Mouse (Mus musculus) ES-E14 (cell line): ENCODE results near the gene Pnrc1.

Experiments
- CHD2 ChIP-seq: IDR thresholded peaks from 2 replicates; pipeline ENCODE4 v1.6.1; 2014; ENCODE audit warnings: mild to moderate bottlenecking, low read depth, low read length, inconsistent platforms
- HCFC1 ChIP-seq: IDR thresholded peaks from 2 replicates; pipeline ENCODE4 v1.6.1; 2012; ENCODE audit warnings: low read length, inconsistent platforms, borderline replicate concordance; ENCODE audit not compliant: insufficient read depth
- MAFK ChIP-seq: IDR thresholded peaks from 2 replicates; pipeline ENCODE4 v1.6.1; 2014; ENCODE audit warnings: mild to moderate bottlenecking, low read depth, low read length, inconsistent platforms; ENCODE audit not compliant: insufficient read depth

DNA sequence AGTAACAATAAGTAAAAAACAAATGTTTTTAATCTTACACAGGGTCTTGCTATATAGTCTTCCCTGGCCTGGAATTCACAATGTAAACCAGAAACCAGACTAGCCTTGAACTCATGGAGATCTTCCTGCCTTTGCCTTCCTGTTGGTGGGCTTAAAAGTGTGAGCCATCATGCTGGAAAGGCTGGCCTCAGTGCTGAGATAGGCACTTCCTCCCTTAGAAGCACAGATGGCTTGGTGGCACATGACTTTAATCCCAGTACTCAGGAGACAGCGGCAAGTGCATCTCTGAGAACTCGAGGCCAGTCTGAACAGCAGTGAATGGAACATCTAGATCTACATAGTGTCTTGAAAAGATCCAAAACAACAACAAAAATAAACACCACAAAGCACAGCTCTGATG lies 39.1 kb downstream of the Pnrc1 start:
- no peak for TF ChIP-seq CHD2
- no peak for TF ChIP-seq HCFC1
- no peak for TF ChIP-seq MAFK
